Mouse (Mus musculus) adrenal gland, adult (tissue): ENCODE results near the gene H2afv.
A peak's percentile ranks its signal among the peaks of the same experiment; 100 is the strongest.

Experiments used
- DNase-seq, 2 experiments: peaks; one replicate each; pipeline ENCODE4 v3.0.0; 2022 to 2023; ENCODE audit warnings: low spot score in 1 of 2; ENCODE audit not compliant: inconsistent age in 2 of 2

The H2afv gene

DNA sequence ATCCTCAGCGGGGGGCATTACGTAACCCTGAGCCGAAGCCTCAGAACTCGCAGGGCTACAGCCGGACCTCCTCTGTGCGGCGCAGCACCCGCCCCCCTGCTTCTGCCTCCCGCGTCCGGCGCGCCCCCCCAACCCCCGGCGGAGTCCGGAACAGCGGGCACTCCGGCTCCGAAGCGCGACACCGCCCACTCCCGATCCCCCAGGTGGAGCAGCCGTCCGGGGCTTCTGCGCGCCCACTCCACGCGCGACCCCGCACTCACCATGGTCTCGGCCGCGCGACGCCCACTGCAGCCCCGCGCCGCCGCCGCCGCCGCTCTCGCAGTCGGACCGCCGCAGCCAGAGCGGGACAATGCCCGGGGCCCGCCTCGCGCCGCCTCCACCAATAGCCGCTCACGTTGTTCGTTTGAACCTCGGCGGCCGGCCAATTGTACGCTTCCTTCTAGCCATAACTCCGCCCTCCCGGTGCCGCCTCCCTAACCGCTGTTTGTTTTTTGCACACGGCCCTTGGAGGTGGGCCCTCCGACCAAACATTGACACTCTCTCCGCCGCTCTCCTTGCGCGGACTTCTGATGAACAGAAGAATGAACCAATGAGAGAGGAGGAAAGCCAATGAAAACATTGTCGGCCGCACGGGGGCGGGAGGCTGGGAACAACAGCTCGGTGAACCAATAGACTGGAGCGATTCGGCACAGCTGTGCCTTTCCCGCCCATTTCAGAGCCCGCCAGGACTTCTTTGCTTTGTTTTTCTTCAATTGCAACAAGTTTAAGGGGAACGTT is at the start of gene H2afv:
H2afv (minus strand) TSS at position 367 of the 777 bp plus-strand sequence.
- peak; percentile 99 to 100 for DNase-seq

DNA sequence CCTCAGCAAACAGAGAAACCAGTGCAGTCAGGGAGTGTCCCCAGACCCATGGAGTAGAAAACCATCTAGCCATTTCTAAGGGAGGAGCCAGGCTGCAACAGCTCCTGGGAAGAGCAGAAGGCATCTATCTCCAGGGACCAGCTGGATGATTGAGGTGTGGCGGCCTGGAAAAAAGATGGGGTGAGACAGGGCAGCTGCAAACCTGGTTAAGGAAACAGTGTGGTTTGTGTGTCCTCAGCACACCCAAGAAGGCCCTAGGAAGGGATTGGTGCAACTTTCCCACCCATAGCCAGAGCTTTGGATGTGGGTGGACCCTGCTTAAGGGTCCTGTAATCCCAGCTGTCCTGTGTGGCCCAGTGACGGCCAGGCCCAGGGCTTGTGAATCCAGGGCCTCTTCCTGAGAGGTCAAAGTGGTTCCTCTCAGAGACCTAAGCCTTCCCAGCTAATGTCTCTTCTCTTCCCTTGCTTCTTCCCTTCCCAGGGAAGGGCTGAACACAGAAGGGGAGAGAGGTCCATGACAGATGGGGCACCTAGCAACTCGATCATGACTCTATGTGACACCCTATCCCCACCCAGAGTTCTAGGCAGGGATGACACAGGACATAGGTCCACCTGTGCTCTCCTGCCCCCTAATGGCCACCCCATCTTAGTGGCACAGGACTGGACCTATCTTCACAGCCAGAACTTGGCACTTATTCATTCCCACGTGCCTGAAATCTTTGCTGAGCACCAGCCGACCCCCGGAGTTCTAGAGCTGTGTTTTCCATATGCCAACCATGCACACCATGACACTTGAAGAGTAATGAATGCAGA is 45.7 kb upstream of the H2afv start:
- peak; percentile 64 to 76 for DNase-seq

DNA sequence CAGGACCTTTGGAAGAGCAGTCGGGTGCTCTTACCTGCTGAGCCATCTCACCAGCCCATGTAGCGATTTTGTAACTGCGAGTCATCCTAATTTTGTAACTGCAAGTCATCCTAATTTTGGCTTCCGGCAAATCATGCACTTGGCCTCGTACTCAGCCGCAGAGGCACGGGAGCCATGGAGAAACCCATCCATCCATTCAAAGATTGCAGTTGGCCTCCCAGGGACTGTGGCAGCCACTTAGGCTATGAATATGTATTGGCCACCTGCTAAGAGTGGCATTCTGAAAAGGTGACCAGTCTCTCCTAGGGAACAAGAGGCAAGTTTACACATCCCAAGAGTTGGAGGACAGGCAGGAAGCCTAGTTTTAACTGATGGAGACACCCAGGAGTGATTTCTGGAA is 45.0 kb upstream of the H2afv start:
- DNase-seq: peak in 1 of 2 experiments; percentile 58

DNA sequence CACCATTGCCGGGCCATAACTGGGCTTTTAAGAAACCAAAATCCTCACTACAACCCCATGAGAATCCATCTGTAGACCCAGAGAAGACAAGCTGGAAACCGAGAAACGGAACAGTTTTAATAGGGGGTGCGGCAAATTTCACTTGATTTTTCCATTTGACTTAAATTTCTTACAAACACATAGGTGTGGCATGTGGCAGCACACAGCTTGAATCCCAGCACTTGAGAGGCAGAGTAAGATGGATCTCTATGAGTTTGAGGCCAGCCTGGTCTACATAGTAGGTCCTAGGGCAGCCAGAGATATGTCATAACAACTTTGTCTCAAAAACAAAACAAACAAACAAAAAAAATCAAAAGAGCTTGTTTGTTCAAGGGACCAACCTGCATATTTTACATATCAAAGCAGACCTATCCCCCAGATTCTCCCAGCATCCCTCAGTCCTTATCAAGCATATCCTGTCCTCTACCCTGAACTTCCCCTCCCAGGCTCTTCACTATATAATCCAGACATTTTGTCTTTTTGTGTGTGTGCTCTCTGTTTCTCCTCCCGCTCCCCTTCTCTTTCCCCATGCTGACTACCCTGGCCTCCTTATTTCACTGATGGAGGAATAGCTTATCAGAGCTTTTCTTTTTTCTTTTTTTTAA is 43.9 kb upstream of the H2afv start:
- no peak for DNase-seq

DNA sequence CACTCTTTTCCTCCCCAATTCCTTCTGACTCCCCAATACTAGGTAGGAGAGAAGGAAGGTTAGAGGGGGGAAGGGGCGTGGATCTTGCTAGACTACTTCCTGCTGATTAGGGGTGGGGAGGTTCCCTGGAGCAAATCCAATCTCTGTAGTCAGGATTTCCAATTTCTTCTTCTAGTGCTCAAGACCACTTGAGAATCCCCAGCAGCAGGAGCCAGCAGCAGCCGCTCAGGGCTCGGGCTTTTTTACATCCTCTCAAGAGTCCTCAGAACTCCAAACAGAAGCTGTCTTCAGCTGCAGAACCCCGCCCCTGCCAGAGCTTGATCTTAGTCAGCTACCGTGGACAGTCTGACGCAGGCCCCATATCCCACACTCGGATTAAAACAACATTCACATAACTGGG is 43.3 kb upstream of the H2afv start:
- no peak for DNase-seq

DNA sequence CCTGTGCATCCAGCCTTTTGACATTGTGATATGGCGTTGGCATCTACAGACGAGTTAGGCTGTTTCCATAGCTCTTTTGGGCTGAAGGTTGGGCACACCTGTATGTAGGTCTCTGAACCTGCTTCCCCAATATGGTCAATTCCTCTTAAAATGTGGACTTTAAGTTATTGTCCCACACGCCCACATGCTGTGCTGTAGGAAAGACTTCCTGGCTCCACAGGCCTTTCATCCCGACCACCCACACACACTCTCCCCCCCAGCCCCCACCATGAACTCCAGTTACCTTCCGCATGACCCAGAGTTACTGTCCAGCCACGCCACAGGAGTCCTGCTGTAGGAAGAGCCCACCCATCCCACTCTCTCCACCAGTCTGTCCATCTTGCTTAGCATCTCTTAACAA is 42.7 kb upstream of the H2afv start:
- no peak for DNase-seq

DNA sequence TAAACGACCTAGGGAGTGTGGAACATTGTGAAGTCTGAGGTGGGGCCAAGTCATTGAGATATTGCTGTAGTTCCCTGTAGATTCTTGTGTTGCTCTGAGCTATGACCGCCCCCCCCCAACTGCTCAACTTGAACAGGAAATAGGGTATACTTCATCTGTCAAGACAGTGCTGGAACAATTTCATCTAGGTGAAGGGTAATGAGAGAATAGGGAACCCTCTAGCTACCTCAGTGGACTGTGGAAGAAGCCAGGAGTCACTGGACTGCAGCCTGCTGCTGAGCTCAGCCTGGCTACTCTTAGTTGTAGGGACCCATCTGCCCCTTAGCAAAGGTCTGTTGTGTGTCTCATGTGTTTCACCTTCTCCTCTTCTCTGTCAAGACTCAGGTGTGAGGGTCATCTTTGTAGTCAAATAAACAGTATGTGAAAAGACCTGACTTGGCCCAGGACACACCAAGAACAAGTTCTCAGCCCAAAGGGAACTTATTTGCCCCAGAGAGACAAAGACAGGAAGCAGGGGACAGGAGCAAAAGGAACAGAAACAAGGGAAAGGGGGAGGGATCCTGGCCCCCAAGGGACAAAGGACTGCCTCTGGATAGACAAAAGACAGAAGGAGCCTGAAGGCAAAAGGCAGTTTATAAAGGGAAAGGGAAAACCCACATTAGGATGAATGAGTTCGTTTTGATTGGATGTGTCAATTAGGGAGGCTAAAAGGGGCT is 40.2 kb upstream of the H2afv start:
- no peak for DNase-seq

DNA sequence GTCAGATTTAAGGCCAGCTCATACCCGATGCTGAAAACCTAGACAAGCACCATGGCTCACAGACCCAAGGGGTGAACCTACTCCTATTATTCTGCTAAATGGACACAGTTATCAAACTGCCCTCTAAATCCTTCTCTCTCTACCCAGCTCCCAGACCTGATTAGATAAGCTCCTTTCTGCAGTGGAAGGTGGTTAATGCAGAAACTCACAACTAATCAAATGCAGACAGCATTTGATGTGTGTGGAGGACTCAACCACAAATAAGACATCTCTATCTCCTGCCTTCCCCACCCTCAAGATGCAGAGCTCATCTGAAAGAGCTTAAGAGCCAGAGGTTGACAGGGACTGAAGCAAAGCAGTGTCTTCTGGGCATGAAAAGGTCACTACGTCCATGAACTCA is 38.9 kb upstream of the H2afv start:
- no peak for DNase-seq

DNA sequence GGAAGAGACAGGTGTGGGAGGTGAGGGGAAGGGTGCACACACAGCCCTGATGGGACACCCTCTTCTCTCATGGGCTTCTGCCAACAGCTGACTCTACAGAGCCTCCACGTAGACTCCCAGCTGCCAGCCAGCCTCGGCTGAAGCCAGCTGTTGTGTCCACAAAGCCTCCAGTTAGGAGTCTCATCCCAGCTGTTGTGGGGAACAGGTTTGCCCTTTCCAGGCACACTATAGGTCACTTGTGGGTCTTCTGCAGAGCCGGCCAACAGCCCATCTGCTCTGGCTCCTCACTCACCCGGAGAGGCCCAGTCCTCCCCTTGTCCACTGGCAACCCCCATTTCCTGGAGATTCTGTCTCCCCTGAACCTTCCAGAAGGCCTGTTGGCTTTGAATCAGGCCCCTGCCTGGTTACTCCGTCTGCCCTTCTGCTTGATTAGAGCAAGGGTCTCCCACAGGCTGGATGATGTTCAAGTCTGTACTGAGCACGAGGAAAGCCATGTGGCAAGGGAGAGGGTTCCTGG is 37.5 kb upstream of the H2afv start:
- no peak for DNase-seq

DNA sequence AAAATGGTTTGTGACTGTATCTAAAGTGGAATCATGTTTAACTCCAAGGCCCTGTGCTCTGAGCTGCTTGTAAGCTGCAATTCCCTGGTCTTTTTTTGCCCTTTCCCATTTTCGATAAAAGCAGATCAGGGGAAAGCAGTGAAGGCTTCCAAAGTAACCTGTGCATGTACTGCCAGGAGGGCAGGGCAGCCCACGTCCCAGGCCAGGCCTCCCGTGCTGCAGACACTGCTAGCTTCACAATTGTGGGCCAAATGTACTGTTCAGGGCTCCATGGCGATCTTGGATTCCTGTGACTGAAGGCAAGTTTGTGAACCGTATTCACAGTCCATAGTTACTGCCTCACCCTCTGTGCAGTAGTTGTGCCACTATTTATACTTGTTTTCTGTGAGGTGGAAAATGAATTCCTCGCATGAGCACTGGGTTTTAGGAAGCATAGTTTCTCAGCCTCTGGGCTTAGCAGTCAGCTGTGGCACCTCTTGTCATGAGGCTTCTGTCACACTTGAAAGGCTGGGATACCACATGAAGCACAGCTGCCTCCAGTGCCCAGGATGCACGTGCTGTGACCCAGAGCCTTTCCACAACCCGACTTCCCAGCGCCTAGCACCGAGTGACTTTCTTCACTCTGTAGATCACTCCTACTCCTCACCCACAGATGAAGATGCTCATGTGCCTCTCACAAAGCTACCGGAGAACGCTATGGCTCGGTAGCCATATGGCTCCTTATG is 36.6 kb upstream of the H2afv start:
- no peak for DNase-seq

DNA sequence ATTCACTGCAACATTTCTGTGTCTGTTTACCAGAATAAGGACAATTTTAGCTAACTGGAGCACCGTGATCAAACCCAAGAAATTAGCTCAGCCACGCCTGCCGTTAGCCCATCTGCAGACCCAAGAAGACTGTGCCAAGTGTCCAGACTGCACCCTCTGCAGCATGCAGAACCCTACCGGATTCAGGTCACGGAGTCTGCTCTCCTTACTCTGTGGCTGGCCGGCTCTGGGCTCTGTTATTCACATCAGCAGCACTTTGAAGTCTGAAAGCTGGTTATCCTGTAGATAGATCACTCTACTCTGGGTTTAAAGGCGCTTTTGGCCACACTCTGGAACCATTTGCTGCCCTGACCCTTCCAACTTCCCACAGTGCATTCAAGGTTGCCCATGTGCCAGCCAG is 35.9 kb upstream of the H2afv start:
- no peak for DNase-seq

DNA sequence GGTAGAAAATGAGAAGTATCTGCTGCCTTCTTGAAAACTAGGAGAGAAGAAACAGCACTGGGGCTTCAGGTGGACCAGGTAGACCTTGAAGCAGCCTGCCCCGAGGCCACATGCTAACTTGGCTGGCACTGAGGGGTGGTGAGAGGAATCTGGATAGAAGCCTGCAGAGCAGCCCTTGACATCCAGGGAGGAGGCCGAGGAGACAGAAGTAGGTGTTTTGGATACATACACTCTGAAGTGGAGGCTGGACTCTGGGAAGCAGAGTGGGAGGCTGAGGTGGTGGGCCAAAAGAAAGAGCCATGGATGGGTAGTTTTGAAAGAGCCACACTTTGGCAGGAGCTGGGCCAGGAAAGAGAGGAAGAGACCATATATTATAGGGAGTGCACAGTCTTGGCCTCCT is 35.0 kb upstream of the H2afv start:
- no peak for DNase-seq

DNA sequence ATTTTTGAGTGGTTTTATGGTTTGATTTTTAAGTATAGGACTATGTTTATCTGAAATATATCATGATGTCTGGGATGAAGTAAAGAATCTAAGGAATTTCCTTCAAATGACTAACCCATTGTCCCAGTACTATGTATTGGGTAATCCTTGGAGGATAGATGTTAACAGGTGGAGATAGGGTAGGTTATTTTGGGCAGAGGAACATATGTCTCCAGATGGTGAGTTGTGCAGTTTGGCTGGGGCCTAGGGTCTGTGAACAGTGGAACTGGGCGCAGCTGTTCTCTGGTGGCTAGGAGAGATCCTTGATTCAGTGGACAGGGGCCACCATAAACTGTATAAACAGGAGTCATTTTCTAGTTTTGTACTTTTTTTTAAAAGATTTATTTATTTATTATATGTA is 33.1 kb upstream of the H2afv start:
- no peak for DNase-seq

DNA sequence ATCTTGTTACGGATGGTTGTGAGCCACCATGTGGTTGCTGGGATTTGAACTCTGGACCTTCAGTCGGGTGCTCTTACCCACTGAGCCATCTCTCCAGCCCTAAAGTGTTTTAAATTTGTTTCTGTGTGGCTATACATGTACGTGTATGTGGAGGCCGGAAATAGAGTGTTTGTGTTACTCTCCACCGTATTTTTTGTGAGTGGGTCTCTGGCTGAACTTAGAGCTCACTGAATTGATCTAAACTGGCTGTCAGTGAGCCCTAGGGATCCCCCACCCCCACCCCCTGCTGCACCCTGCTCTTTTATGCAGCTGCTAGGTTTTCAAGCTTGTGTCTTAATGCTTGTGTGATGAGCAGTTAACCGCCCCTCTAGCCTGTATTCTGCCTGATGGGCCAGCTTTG is 32.6 kb upstream of the H2afv start:
- no peak for DNase-seq

DNA sequence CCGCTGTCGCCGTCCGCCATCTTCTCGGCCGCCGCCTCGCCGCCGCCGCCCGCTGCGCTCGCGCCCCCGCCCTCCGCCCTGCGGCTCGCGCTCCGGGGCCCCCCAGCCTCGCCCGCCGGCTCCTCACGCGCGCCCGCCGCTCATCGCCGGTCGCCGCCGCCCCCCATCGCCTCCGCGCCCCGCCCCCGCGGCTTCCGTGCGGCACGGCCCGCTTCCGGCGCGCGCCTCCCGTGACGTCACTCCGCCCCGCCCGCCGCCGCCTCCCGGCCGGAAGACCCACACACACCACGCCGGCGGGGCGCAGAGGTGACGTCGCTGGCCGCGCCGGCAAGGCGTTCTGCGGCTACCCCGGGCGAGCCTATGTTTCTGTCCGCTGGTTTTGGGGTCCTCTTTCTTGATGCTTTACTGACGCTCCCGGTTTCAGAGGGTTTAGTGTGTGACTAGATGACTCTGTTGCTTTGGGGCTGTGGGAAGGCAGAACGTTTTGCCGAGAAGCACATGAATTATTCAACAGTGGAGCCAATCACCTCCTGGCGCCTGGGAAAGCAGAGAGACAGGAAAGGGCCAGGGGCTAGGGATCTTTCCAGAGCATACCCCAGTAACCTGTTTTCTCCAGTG is 31.7 kb upstream of the H2afv start, which contains the start of gene Purb:
Purb (minus strand) TSS at position 51 of the 618 bp plus-strand sequence.
- peak; percentile 94 to 97 for DNase-seq

DNA sequence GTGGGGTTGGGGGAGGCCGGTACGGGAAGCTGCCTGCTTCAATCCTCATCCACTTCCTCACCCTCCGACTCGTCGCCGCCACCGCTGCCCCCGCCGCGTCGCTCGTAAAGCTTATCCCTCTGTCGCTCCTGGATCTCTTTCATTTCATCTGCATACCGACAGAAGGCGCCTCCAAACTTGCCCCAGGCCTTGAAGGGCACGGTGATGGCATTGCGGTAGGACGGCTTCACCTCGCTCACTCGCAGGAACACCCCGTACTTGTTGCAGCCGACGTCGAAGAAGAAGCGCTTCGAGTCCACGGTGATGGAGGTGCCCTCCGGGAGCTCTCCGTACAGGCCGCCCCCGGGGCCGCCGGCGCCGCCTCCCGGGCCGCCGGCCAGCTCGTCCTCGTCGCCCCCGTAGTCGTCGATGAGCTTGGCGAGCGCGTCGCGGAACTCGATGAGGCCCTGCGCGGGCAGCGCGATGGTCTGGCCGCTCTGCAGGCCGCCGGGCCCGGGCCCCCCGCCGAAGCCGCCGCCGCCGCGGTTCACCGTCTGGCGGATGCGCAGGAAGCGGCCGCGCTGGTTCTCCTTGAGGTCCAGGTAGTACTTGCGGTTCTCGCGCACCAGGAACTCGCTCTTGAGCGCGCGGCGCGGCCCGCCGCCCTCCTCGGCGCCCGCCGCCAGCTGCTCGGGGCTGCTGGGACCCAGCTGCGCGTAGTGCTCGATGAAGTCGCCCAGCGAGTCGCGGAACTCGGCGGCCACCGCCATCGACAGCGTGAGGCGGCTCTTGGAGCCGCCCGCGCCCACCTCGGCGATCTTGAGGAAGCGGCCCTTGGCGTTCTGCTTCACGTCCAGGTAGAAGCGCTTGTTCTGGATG is 30.9 kb upstream of the H2afv start:
- DNase-seq: peak; percentile 74 to 89

DNA sequence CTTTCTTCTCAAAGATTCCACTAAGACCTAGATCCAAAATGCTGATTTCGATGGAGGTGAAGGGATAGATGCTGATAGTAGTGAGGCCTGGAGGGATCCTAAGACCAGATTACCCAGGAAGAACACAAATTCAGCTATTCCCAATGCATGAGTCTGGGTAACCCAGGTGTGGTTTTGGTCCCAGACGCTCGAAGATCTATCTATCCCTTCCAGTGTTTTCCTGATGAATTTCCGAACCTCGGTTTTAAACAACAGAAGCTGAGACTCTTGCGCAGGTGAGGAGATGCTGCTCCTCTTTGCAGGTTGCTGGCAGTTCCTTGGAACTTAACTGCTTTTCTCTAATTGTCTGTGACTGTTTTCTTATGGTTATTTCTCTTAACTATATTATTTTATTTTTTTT is 30.1 kb upstream of the H2afv start:
- DNase-seq: peak in 1 of 2 experiments; percentile 53

DNA sequence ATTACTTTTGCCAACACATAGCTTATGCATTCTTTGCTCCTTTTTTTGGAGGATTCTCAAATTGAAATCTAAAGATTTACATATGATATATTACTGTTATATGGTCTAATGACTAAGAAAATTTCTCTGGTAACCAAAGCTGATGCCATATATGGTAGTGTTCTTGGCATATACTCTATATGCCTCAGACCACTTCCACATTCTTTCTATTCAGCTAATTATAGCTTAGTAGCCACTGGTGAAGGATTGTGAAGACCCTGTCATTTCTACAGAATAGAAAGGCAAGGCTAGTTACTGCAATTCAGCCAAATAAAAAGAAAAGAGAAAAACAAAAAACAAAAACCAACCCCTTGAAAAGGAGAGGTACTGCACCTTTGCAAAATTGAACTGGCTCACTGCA is 27.8 kb upstream of the H2afv start:
- peak in 1 of 2 experiments; percentile 34 for DNase-seq

DNA sequence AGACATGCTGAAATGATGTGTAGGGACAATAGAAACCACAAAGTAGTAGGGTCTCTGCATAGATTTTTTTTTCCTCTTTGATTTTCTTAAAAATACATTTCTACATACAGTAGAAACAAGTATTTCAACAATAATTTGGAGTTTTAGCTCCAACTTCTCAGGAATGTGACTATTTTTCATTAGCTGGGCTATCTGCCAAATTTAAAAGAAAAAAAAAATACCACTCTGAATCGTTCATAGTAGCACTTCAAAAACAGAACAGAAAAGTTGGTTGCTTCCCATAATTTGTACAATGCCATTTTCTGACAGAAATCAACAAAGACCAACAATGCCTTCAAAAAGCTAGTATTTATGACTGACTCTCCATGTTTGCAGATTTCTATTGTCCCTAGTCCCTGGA is 27.2 kb upstream of the H2afv start:
- DNase-seq: peak in 1 of 2 experiments; percentile 51
